Mouse (Mus musculus) olfactory bulb, adult 2 months (tissue): Measurements from ENCODE around the gene Krt79.

Experiments
- CTCF ChIP-seq: fragments of 200-500 bp; IDR thresholded peaks from 2 replicates; pipeline ENCODE4 v1.5.1; 2012; ENCODE audit warnings: low read depth, mild to moderate bottlenecking, low read length, moderate library complexity; ENCODE audit not compliant: insufficient read depth
- POLR2A ChIP-seq: fragments of 200-500 bp; IDR thresholded peaks from 2 replicates; pipeline ENCODE4 v1.6.1; 2012; ENCODE audit warnings: mild to moderate bottlenecking, low read depth, low read length, moderate library complexity; ENCODE audit not compliant: insufficient read depth

DNA sequence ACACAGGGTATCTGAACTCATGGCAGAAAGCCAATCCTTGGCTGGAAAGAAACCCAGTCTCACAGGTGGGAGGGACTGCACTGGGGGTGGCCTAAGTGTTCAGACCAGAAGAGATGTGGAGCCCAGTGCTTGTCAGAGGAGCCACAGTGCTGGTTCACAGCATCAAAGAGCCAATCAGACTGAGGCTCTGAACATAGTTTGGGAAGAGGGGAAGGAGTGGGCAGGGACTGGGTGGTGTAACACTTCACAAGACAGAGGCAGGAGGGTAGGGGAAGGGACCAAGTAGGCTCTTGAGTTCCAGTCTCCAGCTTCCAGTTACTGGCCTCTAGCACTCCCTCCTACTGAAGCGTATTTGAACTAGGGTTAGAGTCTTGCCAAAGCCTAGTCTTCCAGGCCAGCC, 5.3 kb upstream of the Krt79 start:
- no peak for TF ChIP-seq CTCF
- TF ChIP-seq POLR2A = no peak
